ENCODE assay signal across 22 mouse cellular contexts in genomic region chr14:11257161-11257705, GRCm38 (mm10).
DNase-seq lines count a peak whose midpoint lies in the region; ATAC-seq and TF ChIP-seq lines count a peak whose summit lies in the region.
"Had no signal": no experiment of that assay in that cellular context is flagged by ENCODE, and none has a peak within 500 bp of the region (broad histone marks: within the 10 kb centered on the region; RNA-seq: fewer than 3 reads in every experiment).

No protein-coding gene starts in this region.

- H3K4me3 ChIP-seq in forebrain, postnatal 0 days (ENCODE audit: low read depth, low read length): no peak overlapping the region
- H3K4me3 ChIP-seq in forebrain, embryonic 10.5 days: no peak overlapping the region
- H3K4me3 ChIP-seq: embryonic facial prominence, embryonic 10.5 days; heart, adult 2 months; heart, embryonic 12.5 days; hindbrain, embryonic 10.5 days had no signal

- TF ChIP-seq CTCF in forebrain, postnatal 0 days (IDR thresholded peaks at IDR 0.05; ENCODE audit: low read depth): no peak

- no peaks in the 10 kb centered on the region for H3K27me3 ChIP-seq in forebrain, postnatal 0 days (ENCODE audit: insufficient read depth, low read length)
- no peaks in the 10 kb centered on the region for H3K27me3 ChIP-seq in forebrain, embryonic 10.5 days (ENCODE audit: poor library complexity, severe bottlenecking)
- H3K27me3 ChIP-seq: heart, embryonic 12.5 days had no signal

- peak; percentile 77 for ATAC-seq in forebrain, postnatal 0 days
- ATAC-seq: CD4-positive, CD25-positive, alpha-beta regulatory T cell, adult 4 months; intestine, embryonic 16.5 days had no signal

- no peaks in the 10 kb centered on the region for H3K36me3 ChIP-seq in forebrain, postnatal 0 days (ENCODE audit: insufficient read depth)
- no peaks in the 10 kb centered on the region for H3K36me3 ChIP-seq in forebrain, embryonic 10.5 days (replicated peaks)
- H3K36me3 ChIP-seq: embryonic facial prominence, embryonic 10.5 days; G1E; heart, embryonic 12.5 days; hindbrain, embryonic 10.5 days had no signal

- H3K4me1 ChIP-seq in forebrain, postnatal 0 days (ENCODE audit: insufficient read depth): no peaks in the 10 kb centered on the region
- H3K4me1 ChIP-seq in forebrain, embryonic 10.5 days: no peaks in the 10 kb centered on the region
- H3K4me1 ChIP-seq: embryonic facial prominence, embryonic 10.5 days; heart, embryonic 12.5 days; hindbrain, embryonic 10.5 days had no signal

- no peak overlapping the region for H3K27ac ChIP-seq in forebrain, postnatal 0 days (ENCODE audit: low read depth, low read length)
- H3K27ac ChIP-seq in forebrain, embryonic 10.5 days: no peak overlapping the region
- H3K27ac ChIP-seq: embryonic facial prominence, embryonic 10.5 days; heart, adult 2 months; hindbrain, embryonic 10.5 days; hindbrain, embryonic 14.5 days had no signal

- no peak overlapping the region for H3K9ac ChIP-seq in forebrain, postnatal 0 days
- H3K9ac ChIP-seq: heart, embryonic 12.5 days; hindbrain, embryonic 14.5 days had no signal

- 66% methylated on average over 4 of the region's 4 CpGs for WGBS in forebrain, postnatal 0 days
- 94% methylated on average over 4 of the region's 4 CpGs for WGBS in forebrain, embryonic 10.5 days

- DNase-seq in cerebellum, postnatal 10 days: peak; percentile 8 to 17
- no peak for DNase-seq in cerebellum, adult 11-12 months
- peak; percentile 12 for DNase-seq in forebrain, postnatal 0 days
- DNase-seq in forebrain, embryonic 10.5 days (ENCODE audit: extremely low spot score, low spot score): no peak
- DNase-seq in layer of hippocampus, adult 9-11 months: peak; percentile 10
- no peak for DNase-seq in layer of hippocampus, adult 9-10 months (ENCODE audit: low spot score)
- peak; percentile 18 for DNase-seq in telencephalon, adult 2 months (ENCODE audit: low read depth, low spot score)
- DNase-seq in thymus, adult 18-20 months: no peak
- DNase-seq: adrenal gland, adult 8-10 months; adrenal gland, postnatal 36 days; B cell, adult 2 months; cerebellum, adult 18-20 months; cerebellum, adult 9-11 months; gastrocnemius, postnatal 14 days; heart, adult 2 months had no signal

- no peak overlapping the region for H3K4me2 ChIP-seq in forebrain, postnatal 0 days (ENCODE audit: low read depth)
- H3K4me2 ChIP-seq: heart, embryonic 12.5 days; hindbrain, embryonic 14.5 days had no signal

- H3K9me3 ChIP-seq in forebrain, postnatal 0 days (ENCODE audit: low read length): no peaks in the 10 kb centered on the region
- H3K9me3 ChIP-seq in forebrain, embryonic 10.5 days: no peaks in the 10 kb centered on the region
- H3K9me3 ChIP-seq: embryonic facial prominence, embryonic 10.5 days; G1E; heart, embryonic 12.5 days; hindbrain, embryonic 10.5 days had no signal

Comparison
In these comparisons a context has a peak if more than half of its experiments do, and no peak if none do; other contexts are left out.
1. DNase-seq: peak in cerebellum, postnatal 10 days (2 of 2), forebrain, postnatal 0 days (single experiment), layer of hippocampus, adult 9-11 months (single experiment) and telencephalon, adult 2 months (single experiment); none in cerebellum, adult 11-12 months (single experiment), forebrain, embryonic 10.5 days (single experiment), layer of hippocampus, adult 9-10 months (single experiment) and thymus, adult 18-20 months (0 of 2).